Mouse (Mus musculus): ENCODE measurements around the gene Slc4a1ap. TPM values are rescaled to one million over a fixed set of nuclear protein-coding genes. Genes with fewer than 3 reads are reported as not detected.

The Slc4a1ap gene
- total and polyA plus RNA-seq, 3 experiments, result 25.7 to 41.1 (median 27.9) TPM

DNA sequence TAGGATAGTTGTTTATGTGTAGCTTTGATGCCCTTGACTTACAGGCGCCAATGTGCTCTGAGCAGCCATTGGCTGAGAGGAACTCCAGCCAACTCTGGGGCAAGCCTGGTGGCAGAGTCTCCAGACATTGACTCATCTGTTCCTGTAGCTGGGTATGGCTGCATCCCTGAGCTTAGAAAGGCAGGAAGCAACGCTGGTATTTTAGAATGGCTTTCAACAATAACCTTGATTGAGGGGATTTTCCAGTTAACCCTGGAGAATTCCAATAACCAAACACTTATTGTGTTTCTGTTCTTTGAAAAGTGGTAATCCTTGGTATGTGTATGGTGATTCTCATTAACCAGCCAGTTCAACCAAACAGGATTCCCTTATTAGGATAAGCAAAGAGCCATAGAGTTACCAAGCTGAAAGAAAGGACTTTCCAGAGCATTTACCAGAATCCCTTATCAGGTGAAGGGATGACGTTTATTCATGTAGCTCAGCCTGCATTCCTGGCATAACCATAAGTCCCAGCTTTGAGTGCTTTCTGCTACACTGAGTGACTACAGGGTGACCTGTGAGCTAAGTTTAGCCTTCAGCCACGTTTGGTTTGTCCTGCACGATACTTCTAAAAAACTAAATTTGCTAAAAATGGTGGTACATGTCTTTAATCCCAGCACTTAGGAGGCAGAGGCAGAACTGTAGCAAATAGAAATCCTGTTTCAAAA, 41.3 kb downstream of the Slc4a1ap start:
- Histone ChIP-seq H3K4me3 (replicated peaks in 1 of 3; ENCODE audit: low read depth in 2 of 3, low read length in 2 of 3, poor library complexity in 1 of 3) (no peak overlapping the region), H3K27me3 (replicated peaks) (no peaks in the 10 kb centered on the region), H3K27ac (ENCODE audit: insufficient read depth, low read depth) (no peak overlapping the region), H3K4me2 (ENCODE audit: insufficient read depth, low read depth, poor library complexity, severe bottlenecking) (no peak overlapping the region), H3K4me1 (ENCODE audit: control insufficient read depth in 1 of 2, insufficient read depth in 2 of 2) (peaks cover 0 to 9% of the 10 kb centered on the region in 2 experiments; a peak in 2 of 4 replicates), H3K36me3 (replicated peaks in 1 of 2; ENCODE audit: control insufficient read depth in 1 of 2, insufficient read depth in 1 of 2, low read length in 1 of 2) (peaks cover 6 to 71% of the 10 kb centered on the region in 2 experiments), H3K79me2 (replicated peaks; ENCODE audit: control insufficient read depth, extremely low read depth, insufficient read depth, poor library complexity, severe bottlenecking) (no peaks in the 10 kb centered on the region), H3K9ac (ENCODE audit: insufficient read depth, low read depth) (no peak overlapping the region), H3K9me3 (replicated peaks; ENCODE audit: low read length) (no peaks in the 10 kb centered on the region)
- in situ Hi-C loops (cut with MboI; ENCODE audit: low pct_ligation_motif_present, low pct_unique_long_range_greater_than_20kb, low sequenced_read_pairs), result loop anchor here (10.0 kb wide), 2 partner anchors 577 to 627 kb away; no protein-coding TSS in a partner anchor
- DNase-seq (ENCODE audit: extremely low read depth), result no peak
- dilution Hi-C loops (cut with MboI; ENCODE audit: extremely low pct_ligation_motif_present, extremely low pct_unique_long_range_greater_than_20kb, low sequenced_read_pairs), result no loop called here
- TF ChIP-seq CHD2 (IDR thresholded peaks at IDR 0.05; ENCODE audit: low read length) (no peak), POLR2AphosphoS2 (IDR thresholded peaks at IDR 0.05; ENCODE audit: low read depth, low read length) (no peak), KAT2A (IDR thresholded peaks at IDR 0.05; ENCODE audit: insufficient replicate concordance, low read length) (no peak), MAZ (IDR thresholded peaks at IDR 0.05; ENCODE audit: low read depth, low read length) (no peak), ZKSCAN1 (IDR thresholded peaks at IDR 0.05; ENCODE audit: borderline replicate concordance, low read depth, low read length) (no peak), IRF4 (IDR thresholded peaks at IDR 0.05; ENCODE audit: low read depth, low read length) (no peak), MAFK (IDR thresholded peaks at IDR 0.05; ENCODE audit: insufficient replicate concordance, low read length) (no peak), NRF1 (IDR thresholded peaks at IDR 0.05; ENCODE audit: low read depth, low read length) (no peak), SIN3A (IDR thresholded peaks at IDR 0.05; ENCODE audit: low read length) (no peak), POLR2A (IDR thresholded peaks at IDR 0.05; ENCODE audit: low read depth, low read length) (no peak), TBP (conservative IDR thresholded peaks at IDR 0.05; ENCODE audit: low read depth, low read length) (no peak), ZMIZ1 (IDR thresholded peaks at IDR 0.05; ENCODE audit: low read depth, low read length) (no peak), USF1 (IDR thresholded peaks at IDR 0.05; ENCODE audit: low read depth, low read length) (no peak), MYC (IDR thresholded peaks at IDR 0.05; ENCODE audit: low read depth, low read length) (no peak), ZC3H11A (IDR thresholded peaks at IDR 0.05; ENCODE audit: low read depth, low read length) (no peak), JUND (conservative IDR thresholded peaks at IDR 0.05; ENCODE audit: low read depth, low read length) (no peak), HCFC1 (IDR thresholded peaks at IDR 0.05; ENCODE audit: low read depth, low read length) (no peak)

DNA sequence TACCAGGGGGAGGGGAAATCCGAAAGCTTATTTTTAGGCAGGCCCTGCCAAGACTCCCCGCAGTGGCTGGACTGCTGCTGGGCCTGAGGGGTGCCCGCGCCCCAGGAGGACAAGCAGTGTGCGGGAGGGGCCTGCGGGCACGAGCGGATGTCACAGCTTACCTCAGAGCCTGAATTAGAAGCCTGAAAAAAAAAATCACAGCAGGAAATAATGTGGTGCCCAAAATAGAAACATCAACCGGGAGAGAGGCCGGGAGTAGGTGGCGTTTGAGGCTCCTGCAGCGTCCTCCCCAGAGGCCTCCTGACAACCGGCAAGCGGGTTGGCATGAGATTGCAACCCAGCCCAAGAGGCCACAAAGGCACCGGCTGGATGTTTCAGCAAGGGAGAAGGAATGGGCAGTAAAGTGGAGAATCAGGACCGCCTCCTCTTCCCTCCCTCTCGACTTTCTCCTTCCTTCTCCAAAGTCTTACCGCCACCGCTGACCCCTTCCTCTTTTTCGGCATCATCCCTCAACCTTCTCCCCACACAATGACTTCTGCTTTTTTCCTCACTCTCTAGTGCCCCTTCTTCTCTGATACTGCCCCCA, 44.3 kb downstream of the Slc4a1ap start:
- no peaks in the 10 kb centered on the region for H3K9me3 ChIP-seq (replicated peaks; ENCODE audit: low read length)
- no peak overlapping the region for H3K27ac ChIP-seq (ENCODE audit: insufficient read depth, low read depth)
- H3K9ac ChIP-seq (ENCODE audit: insufficient read depth, low read depth), result no peak overlapping the region
- no peak overlapping the region for H3K4me2 ChIP-seq (ENCODE audit: insufficient read depth, low read depth, poor library complexity, severe bottlenecking)
- no peaks in the 10 kb centered on the region for H3K27me3 ChIP-seq (replicated peaks)
- no peak overlapping the region for H3K4me3 ChIP-seq (replicated peaks in 1 of 3; ENCODE audit: low read depth in 2 of 3, low read length in 2 of 3, poor library complexity in 1 of 3)
- in situ Hi-C loops (cut with MboI; ENCODE audit: low pct_ligation_motif_present, low pct_unique_long_range_greater_than_20kb, low sequenced_read_pairs), result no loop called here
- dilution Hi-C loops (cut with MboI; ENCODE audit: extremely low pct_ligation_motif_present, extremely low pct_unique_long_range_greater_than_20kb, low sequenced_read_pairs), result no loop called here
- no peaks in the 10 kb centered on the region for H3K79me2 ChIP-seq (replicated peaks; ENCODE audit: control insufficient read depth, extremely low read depth, insufficient read depth, poor library complexity, severe bottlenecking)
- H3K36me3 ChIP-seq (replicated peaks in 1 of 2; ENCODE audit: control insufficient read depth in 1 of 2, insufficient read depth in 1 of 2, low read length in 1 of 2), result peaks cover 0 to 49% of the 10 kb centered on the region in 2 experiments
- no peak for DNase-seq (ENCODE audit: extremely low read depth)
- TF ChIP-seq CTCF (conservative IDR thresholded peaks at IDR 0.05 in 1 of 2, IDR thresholded peaks at IDR 0.05 in 1 of 2; ENCODE audit: low read depth in 2 of 2, low read length in 2 of 2) (no peak), RCOR1 (conservative IDR thresholded peaks at IDR 0.05; ENCODE audit: low read depth, low read length) (no peak), EP300 (IDR thresholded peaks at IDR 0.05; ENCODE audit: low read length) (no peak), POLR2AphosphoS2 (IDR thresholded peaks at IDR 0.05; ENCODE audit: low read depth, low read length) (no peak), ZKSCAN1 (IDR thresholded peaks at IDR 0.05; ENCODE audit: borderline replicate concordance, low read depth, low read length) (no peak), MYC (IDR thresholded peaks at IDR 0.05; ENCODE audit: low read depth, low read length) (no peak), MAZ (IDR thresholded peaks at IDR 0.05; ENCODE audit: low read depth, low read length) (no peak), SIN3A (IDR thresholded peaks at IDR 0.05; ENCODE audit: low read length) (no peak), TCF12 (IDR thresholded peaks at IDR 0.05; ENCODE audit: low read depth, low read length) (no peak), MAX (IDR thresholded peaks at IDR 0.05; ENCODE audit: low read length) (no peak), MXI1 (IDR thresholded peaks at IDR 0.05; ENCODE audit: low read depth, low read length) (no peak), GABPA (IDR thresholded peaks at IDR 0.05; ENCODE audit: insufficient replicate concordance, low read depth, low read length) (no peak), CHD1 (IDR thresholded peaks at IDR 0.05; ENCODE audit: low read depth, low read length) (no peak), POLR2A (IDR thresholded peaks at IDR 0.05; ENCODE audit: low read depth, low read length) (no peak), UBTF (IDR thresholded peaks at IDR 0.05; ENCODE audit: low read depth, low read length) (no peak), PAX5 (IDR thresholded peaks at IDR 0.05; ENCODE audit: low read length) (no peak), USF1 (IDR thresholded peaks at IDR 0.05; ENCODE audit: low read depth, low read length) (no peak)
- H3K4me1 ChIP-seq (ENCODE audit: control insufficient read depth in 1 of 2, insufficient read depth in 2 of 2), result peaks cover 0 to 9% of the 10 kb centered on the region in 2 experiments; a peak in 2 of 4 replicates
